Mouse (Mus musculus): ENCODE measurements around the gene Jade1. TPM values are rescaled to one million over a fixed set of nuclear protein-coding genes. Genes with fewer than 3 reads are reported as not detected.

The Jade1 gene
- polyA plus RNA-seq (2016; fragmentation: Nextera tagmentation; extraction: Ambion mirVana) = 14.0 and 14.4 TPM in 2 replicates

DNA sequence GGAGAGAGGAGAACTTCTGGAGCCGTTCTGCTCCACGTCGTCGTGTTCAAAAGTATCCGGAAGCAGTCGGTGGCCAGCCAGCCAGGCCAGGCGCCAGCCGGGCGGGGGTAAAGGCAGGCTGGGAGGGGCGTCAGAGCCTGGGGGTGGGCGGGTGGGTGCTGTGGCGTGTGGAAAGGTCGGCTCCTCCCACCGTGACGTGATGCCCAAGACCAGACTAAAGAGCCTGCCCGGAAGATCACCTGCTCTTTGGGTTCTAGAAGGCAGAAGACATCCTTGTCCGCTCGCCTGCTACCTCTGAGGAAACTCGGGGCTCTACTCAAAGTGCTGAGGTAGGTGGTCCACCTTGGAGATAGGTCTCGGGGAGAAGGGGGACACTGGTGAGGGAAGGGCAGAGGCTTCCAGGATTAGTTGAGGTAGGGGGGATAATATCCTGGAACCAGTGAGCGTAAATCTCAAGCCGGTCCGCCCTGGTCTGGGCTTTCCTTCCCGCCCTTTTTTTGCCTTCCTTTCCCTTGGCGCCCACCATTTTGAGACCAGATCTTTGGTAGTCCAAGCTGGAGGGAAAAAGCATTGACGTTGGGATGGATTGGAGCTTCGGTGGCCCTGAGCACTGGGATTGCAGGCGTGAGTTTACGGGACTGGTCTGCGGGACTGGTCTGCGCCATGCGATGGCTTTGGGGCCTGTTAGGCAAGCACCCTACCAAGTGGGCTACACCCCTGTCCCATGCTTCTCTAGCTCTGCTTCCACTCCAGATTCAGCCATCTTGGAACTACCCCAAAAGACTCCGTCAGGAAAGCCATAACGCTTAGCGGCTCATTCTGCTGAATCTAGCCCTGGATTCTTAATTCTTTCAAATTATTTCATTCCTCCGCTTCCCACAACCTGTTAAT lies at the start of gene Jade1:
Jade1 (plus strand) TSS at position 241 of the 891 bp plus-strand sequence.
- Histone ChIP-seq H3K9me3 (no peaks in the 10 kb centered on the region), H3K27me3 (replicated peaks) (no peaks in the 10 kb centered on the region), H3K4me1 (no peaks in the 10 kb centered on the region), H3K27ac (no peak within 1 kb of the TSS), H3K36me3 (no peaks in the 10 kb centered on the region), H3K4me2 (replicated peaks) (no peak within 1 kb of the TSS), H3K4me3 (no peak within 1 kb of the TSS), H3K9ac (no peak within 1 kb of the TSS)
- no peak for ATAC-seq (ENCODE audit: low FRiP score, low read depth)
- 98% methylated on average over 36 of the region's 36 CpGs for WGBS

DNA sequence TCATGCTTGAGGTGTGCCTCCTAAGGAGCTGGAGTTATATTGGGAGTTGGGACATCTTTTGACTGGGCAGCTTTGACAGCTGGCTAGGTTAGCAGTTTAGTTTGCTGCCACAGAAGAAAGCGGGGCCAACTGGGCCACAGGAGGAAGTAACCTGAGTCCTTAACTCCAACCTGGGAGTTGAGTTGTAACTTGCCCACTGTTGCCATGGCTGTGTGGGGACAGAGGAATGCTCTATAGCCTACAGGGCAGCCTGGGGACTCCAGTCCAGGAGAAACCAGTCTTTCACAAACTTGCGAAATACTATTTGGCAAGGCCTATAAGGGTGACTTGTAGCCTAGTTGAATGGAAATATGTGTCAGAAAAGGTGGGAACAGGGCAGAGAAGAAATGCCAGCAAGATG lies 46.1 kb upstream of the Jade1 start:
- Histone ChIP-seq H3K27ac (no peak overlapping the region), H3K36me3 (no peaks in the 10 kb centered on the region), H3K4me1 (no peaks in the 10 kb centered on the region), H3K27me3 (replicated peaks) (no peaks in the 10 kb centered on the region), H3K4me3 (no peak overlapping the region), H3K4me2 (replicated peaks) (no peak overlapping the region), H3K9me3 (no peaks in the 10 kb centered on the region), H3K9ac (no peak overlapping the region)
- no peak for ATAC-seq (ENCODE audit: low FRiP score, low read depth)
- WGBS = 93% methylated on average over 2 of the region's 2 CpGs

DNA sequence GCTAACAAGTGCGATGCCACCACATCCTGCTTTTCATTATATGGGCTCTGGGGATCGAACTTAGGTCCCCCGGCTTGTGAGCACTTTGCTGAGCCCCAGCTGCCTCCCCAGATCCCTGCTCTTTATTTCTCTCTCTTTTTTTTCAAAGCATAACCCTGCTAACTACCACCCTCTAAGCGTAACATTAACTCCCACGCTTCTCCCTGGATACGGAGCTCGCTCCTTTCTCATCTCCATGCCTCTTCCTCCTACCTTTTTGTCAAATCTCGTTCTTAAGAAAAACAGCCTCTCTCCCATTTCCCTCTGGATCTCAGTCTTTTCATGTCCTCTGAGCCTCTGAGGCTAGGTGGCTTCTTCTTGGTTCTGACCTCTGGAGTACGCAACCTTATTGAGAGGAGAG lies 45.3 kb upstream of the Jade1 start:
- Histone ChIP-seq H3K4me2 (replicated peaks) (no peak overlapping the region), H3K36me3 (no peaks in the 10 kb centered on the region), H3K27me3 (replicated peaks) (no peaks in the 10 kb centered on the region), H3K4me1 (no peaks in the 10 kb centered on the region), H3K27ac (no peak overlapping the region), H3K4me3 (no peak overlapping the region), H3K9ac (no peak overlapping the region), H3K9me3 (no peaks in the 10 kb centered on the region)
- WGBS = 55% methylated on average over 9 of the region's 9 CpGs
- ATAC-seq (ENCODE audit: low FRiP score, low read depth) = no peak

DNA sequence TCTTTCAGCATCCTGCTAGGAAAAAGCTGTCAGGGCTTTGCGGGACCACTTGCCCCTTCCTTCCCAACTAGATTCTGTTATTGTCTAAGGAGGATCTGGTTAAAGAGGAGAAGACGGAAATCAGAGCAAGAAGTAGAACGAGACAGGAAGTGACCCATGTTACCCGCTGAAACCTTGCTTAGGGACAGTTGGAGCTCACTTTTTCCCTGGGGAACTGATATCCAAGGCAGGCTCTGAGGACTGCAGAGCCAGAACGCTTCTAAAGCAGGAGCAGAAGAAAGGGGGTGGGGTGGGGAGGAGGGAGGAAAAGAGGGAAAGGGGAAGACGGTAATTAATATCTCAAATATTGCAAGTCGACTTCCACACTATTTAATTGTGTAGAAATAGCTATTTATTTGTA lies 44.8 kb upstream of the Jade1 start:
- Histone ChIP-seq H3K4me1 (no peaks in the 10 kb centered on the region), H3K4me2 (replicated peaks) (no peak overlapping the region), H3K27ac (no peak overlapping the region), H3K9ac (no peak overlapping the region), H3K4me3 (no peak overlapping the region), H3K9me3 (no peaks in the 10 kb centered on the region), H3K27me3 (replicated peaks) (no peaks in the 10 kb centered on the region), H3K36me3 (no peaks in the 10 kb centered on the region)
- WGBS = 79% methylated on average over 7 of the region's 7 CpGs
- ATAC-seq (ENCODE audit: low FRiP score, low read depth) = no peak

DNA sequence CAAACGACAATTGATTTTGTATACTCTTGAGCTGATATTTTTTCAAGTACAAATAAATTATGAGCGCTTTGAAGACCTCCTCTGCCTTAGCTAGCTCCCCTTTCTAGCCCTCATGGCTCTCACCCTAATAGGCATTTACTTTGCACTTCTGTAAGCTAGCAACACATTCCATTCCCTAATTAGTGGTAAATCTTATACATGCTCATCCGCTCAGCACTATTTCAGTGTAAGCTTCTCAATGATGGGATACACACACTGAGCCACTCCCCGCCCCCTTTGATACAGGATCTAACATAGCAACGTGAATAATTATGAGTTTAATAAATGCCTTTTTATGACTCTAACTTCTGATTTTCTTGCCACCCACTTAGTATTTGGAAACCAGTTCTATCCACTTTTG lies 41.5 kb upstream of the Jade1 start:
- H3K9ac ChIP-seq = no peak overlapping the region
- no peak overlapping the region for H3K4me2 ChIP-seq (replicated peaks)
- ATAC-seq (ENCODE audit: low FRiP score, low read depth) = no peak
- H3K27me3 ChIP-seq (replicated peaks) = no peaks in the 10 kb centered on the region
- H3K27ac ChIP-seq = no peak overlapping the region
- H3K9me3 ChIP-seq = no peaks in the 10 kb centered on the region
- H3K4me1 ChIP-seq = no peaks in the 10 kb centered on the region
- H3K36me3 ChIP-seq = no peaks in the 10 kb centered on the region
- WGBS = 83% methylated on average over 5 of the region's 5 CpGs
- H3K4me3 ChIP-seq = no peak overlapping the region

DNA sequence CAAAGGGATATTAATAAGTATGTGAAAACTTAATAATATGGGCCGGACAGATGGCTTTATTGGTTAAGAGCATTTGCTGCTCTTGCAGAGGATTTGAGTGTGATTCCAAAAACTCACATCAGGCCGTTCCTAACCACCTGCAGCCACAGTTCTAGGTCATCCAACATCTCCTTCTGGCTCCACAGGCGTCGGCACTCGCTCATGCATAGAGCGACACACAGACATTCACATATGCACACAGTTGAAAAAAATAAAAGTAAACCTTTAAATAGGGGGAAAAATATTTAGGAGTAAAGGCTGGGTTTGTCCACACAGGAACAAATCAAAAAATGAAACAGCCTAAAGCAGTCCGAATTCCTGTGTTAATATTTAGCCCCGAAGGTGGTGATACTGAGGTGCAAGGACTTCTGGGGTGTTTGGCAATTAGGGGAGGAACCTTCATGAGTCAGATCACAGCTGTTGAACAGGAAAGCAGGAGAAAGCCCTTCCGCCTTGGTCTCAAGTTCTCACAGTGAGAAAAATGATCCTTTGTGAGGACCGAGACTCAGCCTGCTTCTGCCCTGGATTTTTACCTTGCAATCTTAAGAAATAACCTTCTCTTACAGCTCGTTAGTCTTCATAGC lies 40.7 kb upstream of the Jade1 start:
- no peaks in the 10 kb centered on the region for H3K9me3 ChIP-seq
- no peak overlapping the region for H3K4me2 ChIP-seq (replicated peaks)
- no peaks in the 10 kb centered on the region for H3K27me3 ChIP-seq (replicated peaks)
- no peak for ATAC-seq (ENCODE audit: low FRiP score, low read depth)
- no peaks in the 10 kb centered on the region for H3K4me1 ChIP-seq
- WGBS = 82% methylated on average over 11 of the region's 11 CpGs
- H3K36me3 ChIP-seq = no peaks in the 10 kb centered on the region
- no peak overlapping the region for H3K27ac ChIP-seq
- H3K9ac ChIP-seq = no peak overlapping the region
- no peak overlapping the region for H3K4me3 ChIP-seq

DNA sequence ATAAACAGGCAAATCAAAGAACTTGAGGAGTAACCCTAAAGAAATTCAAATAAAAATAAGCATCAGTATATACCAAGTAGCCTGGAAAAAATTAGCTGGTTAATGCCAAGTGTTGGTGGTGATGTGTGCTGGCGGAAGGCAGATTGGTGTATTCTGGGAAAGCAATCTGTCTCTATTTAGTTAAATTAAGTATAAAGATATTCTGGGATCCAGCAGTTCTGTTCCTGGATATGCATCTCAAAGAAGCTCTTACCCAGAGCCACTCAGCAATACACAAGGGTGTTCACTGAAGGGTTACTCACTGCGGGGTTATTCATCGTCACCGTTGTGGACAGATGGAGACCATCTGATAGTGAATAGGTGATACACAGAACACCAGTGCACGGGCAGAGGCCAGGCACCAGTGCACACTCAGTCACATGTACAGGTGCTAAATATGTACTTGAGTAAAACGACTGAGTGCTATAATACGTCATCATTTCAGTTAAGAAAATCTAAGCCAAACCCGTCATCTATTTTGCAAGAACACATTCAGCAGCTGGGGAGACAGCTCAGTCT lies 38.5 kb upstream of the Jade1 start:
- no peaks in the 10 kb centered on the region for H3K9me3 ChIP-seq

DNA sequence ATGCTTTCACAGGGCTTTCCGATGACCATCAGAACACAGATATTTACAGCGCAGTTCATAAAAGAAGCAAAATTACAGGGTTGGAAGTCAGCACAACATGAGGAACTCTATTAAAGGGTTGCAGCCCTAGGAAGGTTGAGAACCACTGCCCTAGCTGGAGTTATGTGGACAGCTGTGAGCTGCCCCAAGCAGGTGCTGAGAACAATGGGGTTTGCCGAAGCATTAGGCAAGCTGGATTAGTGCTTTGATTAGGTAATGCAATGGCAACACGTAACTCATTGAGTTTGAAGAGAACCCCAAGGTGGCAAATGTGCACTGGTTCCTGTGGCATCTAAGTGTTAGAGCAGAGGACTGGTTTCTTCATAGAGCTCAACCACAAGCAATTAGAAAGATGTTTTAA lies 34.6 kb upstream of the Jade1 start:
- Histone ChIP-seq H3K27me3 (replicated peaks) (no peaks in the 10 kb centered on the region), H3K27ac (no peak overlapping the region), H3K9ac (no peak overlapping the region), H3K4me1 (no peaks in the 10 kb centered on the region), H3K9me3 (no peaks in the 10 kb centered on the region), H3K4me3 (no peak overlapping the region), H3K36me3 (no peaks in the 10 kb centered on the region), H3K4me2 (replicated peaks) (no peak overlapping the region)
- WGBS = 88% methylated on average over 4 of the region's 4 CpGs
- ATAC-seq (ENCODE audit: low FRiP score, low read depth) = no peak

More for the DNA sequence above, 38.5 kb upstream of the Jade1 start:
- H3K27me3 ChIP-seq (replicated peaks) = no peaks in the 10 kb centered on the region
- no peak overlapping the region for H3K27ac ChIP-seq
- no peak overlapping the region for H3K4me2 ChIP-seq (replicated peaks)
- no peaks in the 10 kb centered on the region for H3K36me3 ChIP-seq
- H3K4me3 ChIP-seq = no peak overlapping the region
- 79% methylated on average over 8 of the region's 8 CpGs for WGBS
- H3K4me1 ChIP-seq = no peaks in the 10 kb centered on the region
- ATAC-seq (ENCODE audit: low FRiP score, low read depth) = no peak
- no peak overlapping the region for H3K9ac ChIP-seq

DNA sequence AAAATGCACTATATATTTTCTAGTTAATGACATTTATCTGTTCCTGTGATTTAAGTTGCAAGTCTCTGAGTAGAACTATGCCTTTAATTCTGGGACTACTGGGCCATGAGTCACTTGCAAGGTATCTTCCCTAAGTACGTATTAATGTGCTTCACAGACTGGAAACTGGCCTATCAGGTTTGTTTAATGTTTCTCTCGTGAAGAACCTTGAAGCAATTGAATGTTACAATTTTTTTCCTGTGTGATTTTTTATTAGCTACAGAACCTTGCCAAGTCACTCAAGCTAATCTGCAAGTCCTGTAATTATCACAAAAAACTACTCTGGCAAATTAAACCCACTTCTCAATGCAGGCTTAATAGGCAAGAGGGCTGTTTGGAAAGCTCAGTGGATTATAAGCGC lies 33.8 kb upstream of the Jade1 start:
- Histone ChIP-seq H3K27ac (no peak overlapping the region), H3K4me1 (no peaks in the 10 kb centered on the region), H3K9me3 (no peaks in the 10 kb centered on the region), H3K4me2 (replicated peaks) (no peak overlapping the region), H3K9ac (no peak overlapping the region), H3K27me3 (replicated peaks) (no peaks in the 10 kb centered on the region), H3K4me3 (no peak overlapping the region), H3K36me3 (no peaks in the 10 kb centered on the region)
- ATAC-seq (ENCODE audit: low FRiP score, low read depth) = no peak
- 83% methylated on average over 3 of the region's 3 CpGs for WGBS

DNA sequence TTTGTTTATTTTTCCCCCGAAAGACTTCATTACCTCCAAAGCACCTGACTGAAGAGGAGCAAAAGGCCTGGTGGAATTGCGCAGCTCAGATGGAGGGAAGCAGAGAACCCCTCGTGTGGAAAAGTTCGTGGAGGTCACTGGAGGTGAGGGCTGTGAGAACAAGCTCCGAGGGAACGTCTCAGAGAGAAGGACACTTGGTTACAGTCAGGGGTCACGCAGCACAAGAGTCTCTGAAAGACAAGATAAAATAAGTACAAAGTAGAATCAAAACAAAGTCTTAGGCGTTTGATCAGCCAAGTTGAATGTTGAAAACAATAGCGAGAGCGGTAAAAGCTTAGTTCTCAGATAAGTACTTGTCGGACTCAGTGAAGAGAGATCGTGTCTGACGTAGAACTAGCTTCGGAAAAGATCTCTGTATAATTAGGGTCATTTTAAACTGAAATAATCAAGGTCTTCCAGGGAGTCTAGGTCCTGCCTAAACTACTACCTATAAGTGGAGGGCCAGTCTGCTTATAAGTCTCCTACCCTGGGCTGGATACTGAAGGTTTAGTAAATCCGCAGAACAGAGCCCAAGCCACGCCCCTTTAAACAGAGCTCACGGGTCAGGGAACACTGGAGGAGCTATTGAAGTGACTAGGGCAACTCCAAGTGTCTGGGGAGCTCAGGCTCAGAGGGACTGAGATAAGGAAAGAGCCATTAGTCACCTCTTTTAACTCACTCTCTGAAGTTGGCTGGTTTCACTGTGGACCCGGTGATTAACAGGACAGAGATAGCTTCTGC lies 33.1 kb upstream of the Jade1 start:
- H3K4me2 ChIP-seq (replicated peaks) = no peak overlapping the region
- ATAC-seq (ENCODE audit: low FRiP score, low read depth) = no peak
- no peaks in the 10 kb centered on the region for H3K9me3 ChIP-seq
- WGBS = 57% methylated on average over 18 of the region's 18 CpGs
- H3K36me3 ChIP-seq = no peaks in the 10 kb centered on the region
- no peaks in the 10 kb centered on the region for H3K27me3 ChIP-seq (replicated peaks)
- no peak overlapping the region for H3K9ac ChIP-seq
- H3K4me3 ChIP-seq = no peak overlapping the region
- H3K27ac ChIP-seq = no peak overlapping the region
- no peaks in the 10 kb centered on the region for H3K4me1 ChIP-seq

DNA sequence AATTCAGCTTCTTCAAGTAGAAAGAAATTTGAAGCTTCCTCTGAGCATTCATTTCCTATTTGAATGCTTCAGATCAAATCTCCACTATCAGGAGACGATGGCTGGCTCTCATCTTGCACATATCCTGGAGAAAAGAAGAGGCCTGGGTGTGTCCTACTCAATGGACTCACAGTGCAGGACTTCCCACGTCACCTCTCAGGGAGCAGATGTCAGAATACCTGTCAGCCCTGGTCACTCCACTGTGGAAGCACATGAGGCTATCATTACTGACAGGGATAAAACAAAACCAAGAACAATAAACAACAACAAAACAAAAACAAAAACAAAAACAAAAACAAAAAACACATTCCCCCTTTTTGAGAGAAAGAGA lies 32.5 kb upstream of the Jade1 start:
- ATAC-seq (ENCODE audit: low FRiP score, low read depth) = no peak
- Histone ChIP-seq H3K36me3 (no peaks in the 10 kb centered on the region), H3K27ac (no peak overlapping the region), H3K27me3 (replicated peaks) (no peaks in the 10 kb centered on the region), H3K4me3 (no peak overlapping the region), H3K9me3 (no peaks in the 10 kb centered on the region), H3K4me2 (replicated peaks) (no peak overlapping the region), H3K4me1 (no peaks in the 10 kb centered on the region), H3K9ac (no peak overlapping the region)
- WGBS = 75% methylated on average over 2 of the region's 2 CpGs

DNA sequence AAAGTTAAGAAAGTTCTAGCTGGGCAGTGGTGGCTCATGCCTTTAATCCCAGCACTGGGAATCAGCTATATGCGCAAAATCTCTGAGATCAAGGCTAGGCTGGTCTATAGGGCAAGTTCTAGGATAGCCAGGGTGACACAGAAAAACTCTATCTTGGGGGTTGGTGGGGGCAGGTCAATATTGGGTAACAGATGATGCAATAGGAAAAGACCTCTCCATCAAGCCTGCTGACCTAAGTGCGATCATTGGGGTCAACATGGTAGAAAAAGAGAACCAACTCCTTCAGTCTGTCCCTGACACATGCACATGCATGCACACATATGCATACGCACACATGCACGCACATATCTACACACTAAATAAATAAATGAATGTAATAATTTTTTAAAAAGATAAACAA lies 32.1 kb upstream of the Jade1 start:
- H3K27ac ChIP-seq = no peak overlapping the region
- no peaks in the 10 kb centered on the region for H3K36me3 ChIP-seq
- no peaks in the 10 kb centered on the region for H3K27me3 ChIP-seq (replicated peaks)
- no peaks in the 10 kb centered on the region for H3K4me1 ChIP-seq
- no peak overlapping the region for H3K4me3 ChIP-seq
- 97% methylated on average over 4 of the region's 4 CpGs for WGBS
- no peak overlapping the region for H3K9ac ChIP-seq
- H3K4me2 ChIP-seq (replicated peaks) = no peak overlapping the region
- H3K9me3 ChIP-seq = no peaks in the 10 kb centered on the region
- no peak for ATAC-seq (ENCODE audit: low FRiP score, low read depth)

All from neural tube, embryonic 12.5 days (tissue).